Mouse (Mus musculus) embryo, embryonic 10 days (tissue): ENCODE measurements around the gene Wdr48.

ENCODE experiments used
- DNase-seq: peaks from one replicate; pipeline ENCODE4 v3.0.0-alpha.2; 2015; ENCODE audit warnings: low spot score

The Wdr48 gene

GRCm38 (mm10) chr9:119894339-119895009 lies at the start of gene Wdr48:
Wdr48 (plus strand) TSS chr9:119894878.
- peak; percentile 99 for DNase-seq

DNA sequence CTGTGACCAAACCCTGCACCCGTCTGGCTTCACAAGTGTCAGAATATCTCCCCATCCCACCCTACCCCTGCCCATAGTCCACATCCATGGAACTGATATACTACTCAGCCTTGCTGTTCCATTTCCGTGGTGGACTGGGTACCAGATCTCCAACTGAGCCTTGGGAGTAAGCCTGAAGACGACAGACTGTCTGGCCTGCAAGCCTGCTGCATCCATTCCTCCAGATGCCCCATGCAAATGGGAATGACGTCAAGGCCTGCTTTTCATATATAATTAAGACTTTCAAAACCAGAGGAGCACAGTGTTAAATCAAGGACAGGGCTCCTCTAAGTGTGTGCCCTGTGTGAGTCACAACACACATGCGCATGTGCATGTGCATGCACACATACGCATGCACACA lies 47.5 kb upstream of the Wdr48 start:
- DNase-seq = no peak

GRCm38 (mm10) chr9:119848671-119849070 lies 46.0 kb upstream of the Wdr48 start:
- DNase-seq = no peak

GRCm38 (mm10) chr9:119849214-119849613 lies 45.5 kb upstream of the Wdr48 start:
- DNase-seq = no peak

DNA sequence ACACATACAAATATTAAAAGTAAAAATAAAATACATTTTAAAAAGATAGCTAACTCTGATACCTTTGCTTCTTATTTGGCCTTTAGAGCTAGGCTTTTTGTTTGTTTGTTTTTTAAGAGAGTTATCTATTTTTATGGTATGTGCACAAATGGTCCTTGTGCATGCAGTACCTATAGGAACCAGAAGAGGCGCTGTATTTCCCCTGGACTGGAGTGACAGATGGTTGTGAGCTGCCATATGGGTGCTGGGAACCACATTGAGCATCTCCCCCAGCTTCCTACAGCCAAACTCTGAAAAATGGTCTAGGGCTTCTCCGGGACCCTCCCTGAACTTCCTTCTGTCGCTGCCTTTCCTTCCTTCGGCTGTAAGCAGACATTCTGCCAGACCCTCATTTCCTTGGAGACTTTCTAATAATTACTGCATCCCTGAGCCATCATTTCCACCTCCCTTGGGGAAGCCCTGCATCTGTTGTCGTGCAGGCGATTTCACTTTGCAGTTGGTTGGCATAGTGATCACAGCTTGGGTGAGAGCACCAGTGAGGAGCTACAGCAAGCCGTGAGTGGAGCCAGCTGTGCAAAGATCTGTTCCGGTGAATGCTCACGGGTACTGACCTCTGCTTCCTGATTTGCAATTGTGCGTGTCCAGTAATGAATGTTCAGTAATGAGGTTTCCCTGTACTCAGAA lies 42.2 kb upstream of the Wdr48 start:
- no peak for DNase-seq

DNA sequence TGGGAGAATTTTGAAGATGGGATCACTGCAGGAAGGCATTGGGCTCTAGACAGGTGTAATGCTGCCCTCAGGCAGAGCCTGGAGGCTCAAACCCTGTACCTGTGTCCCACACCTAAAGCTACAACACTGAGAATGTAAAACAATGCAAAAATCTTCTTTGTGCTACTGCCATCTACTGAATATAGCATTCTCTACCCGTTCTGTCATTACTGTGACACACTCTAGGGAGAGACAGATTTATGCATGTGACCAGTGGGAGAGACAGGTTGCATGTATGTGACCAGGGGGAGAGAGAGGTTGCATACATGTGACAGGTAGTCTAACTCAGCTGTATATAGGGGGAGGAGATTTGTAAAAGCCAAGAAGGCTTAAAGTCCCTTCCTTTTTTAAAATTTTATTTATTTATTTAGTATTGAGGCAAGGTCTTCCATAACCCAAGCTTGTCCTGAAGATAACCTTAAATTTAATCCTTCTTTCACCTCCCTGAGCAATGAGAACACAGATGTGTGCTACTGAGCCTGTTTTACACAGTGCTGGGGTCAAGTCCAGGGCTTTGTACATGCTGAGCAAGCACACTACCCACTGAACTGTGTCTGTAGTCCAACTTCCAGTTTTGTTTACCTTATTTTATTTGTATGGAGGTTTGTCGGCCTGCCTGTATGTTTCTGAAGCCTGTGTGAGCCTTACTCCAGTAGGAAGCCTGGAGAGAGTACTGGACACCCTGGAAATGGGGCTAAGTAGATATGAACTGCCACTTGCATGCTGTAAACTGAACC lies 41.4 kb upstream of the Wdr48 start:
- DNase-seq = no peak

- DNase-seq = no peak
Observed at GRCm38 (mm10) chr9:119854170-119854569, 40.5 kb upstream of the Wdr48 start.

DNA sequence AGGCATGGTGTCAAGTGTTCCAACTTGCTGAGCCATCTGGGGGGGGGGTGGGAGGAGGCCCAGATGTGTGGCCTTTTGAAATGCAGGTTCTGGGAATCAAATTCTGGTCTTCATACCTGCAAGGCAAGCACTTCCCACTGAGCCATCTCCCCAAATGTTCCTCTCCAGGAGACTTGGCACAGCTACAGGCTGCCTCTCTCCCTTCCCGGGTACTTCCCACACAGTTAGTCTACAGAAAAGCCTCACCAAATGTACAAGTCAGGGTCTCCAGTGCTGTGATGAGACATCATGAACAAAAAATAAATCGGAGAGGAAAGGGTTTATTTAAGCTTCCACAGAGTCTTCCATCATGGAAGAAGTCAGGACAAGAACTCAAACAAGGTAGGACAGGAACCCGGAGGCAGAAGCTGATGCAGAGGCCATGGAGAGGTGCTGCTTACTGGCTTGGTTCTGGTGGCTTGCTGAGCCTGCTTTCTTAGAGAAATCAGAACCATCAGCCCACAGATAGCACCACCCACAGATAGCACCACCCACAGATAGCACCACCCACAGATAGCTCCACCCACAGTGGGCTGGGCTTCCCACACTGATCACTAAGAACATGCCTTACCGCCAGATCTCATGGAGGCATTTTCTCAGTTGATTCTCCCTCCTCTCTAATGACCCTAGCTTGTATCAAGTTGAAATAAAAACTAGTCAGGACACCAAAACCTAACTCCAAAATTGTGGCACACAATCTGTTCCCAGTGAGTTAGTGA lies 7.4 kb upstream of the Wdr48 start:
- DNase-seq = no peak

GRCm38 (mm10) chr9:119888843-119889246 lies 5.8 kb upstream of the Wdr48 start:
- DNase-seq = peak; percentile 51

GRCm38 (mm10) chr9:119889446-119889845 lies 5.2 kb upstream of the Wdr48 start:
- no peak for DNase-seq

DNA sequence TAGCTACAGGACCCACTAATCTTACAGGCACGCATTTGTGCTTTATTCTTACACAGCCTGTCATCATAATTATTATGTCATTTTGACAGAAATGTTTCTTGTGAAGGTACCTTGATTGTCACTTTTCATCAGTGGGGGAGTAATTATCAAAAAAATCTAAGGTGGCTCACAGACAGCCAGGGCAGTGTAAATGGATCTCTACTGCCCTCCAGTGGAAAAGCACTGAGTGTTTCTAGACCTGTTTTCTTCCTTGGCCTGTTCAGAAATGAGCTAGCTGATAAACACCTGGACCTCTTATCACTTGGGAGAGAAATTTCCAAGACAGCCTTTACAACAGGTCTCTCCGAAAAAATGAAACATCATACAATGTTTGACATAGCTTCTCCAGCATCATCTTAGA lies 4.0 kb upstream of the Wdr48 start:
- peak; percentile 44 for DNase-seq

GRCm38 (mm10) chr9:119893881-119894280 lies 797 bp upstream of the Wdr48 start:
- DNase-seq = no peak

DNA sequence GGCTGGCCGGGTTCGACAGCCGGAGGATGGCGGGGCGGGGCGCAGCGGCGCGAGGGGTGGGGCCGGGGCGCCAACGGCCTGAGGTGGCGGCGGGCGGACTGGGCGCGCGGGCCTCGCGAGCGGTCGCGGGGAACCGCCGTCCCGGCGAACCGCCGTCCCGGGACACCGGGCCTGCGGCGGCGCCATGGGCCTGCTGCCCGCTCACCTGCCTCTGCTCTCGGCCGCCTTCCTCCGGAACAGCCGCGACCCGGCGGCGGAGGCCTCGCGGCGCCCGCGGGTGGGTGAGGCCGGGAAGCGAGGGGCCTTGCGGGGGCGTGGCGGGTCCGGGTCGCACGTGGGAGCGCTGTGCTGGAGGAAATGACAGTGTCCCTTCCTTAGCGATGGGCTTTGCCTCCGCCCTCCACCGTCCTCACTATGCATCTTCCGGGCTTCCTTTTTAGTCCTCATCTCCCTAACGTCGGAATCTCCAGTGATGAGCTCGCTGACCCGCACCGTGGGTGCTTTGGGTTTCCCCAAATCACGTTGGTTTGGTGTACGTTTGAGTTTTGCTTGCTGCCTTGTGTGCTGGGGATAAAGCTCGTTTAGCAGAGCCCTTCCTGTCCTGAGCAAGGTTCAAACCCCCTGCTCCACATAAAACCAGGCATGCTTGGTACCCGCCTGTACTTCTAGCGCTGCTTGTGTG lies 503 bp downstream of the Wdr48 start:
- DNase-seq = peak; percentile 17

DNA sequence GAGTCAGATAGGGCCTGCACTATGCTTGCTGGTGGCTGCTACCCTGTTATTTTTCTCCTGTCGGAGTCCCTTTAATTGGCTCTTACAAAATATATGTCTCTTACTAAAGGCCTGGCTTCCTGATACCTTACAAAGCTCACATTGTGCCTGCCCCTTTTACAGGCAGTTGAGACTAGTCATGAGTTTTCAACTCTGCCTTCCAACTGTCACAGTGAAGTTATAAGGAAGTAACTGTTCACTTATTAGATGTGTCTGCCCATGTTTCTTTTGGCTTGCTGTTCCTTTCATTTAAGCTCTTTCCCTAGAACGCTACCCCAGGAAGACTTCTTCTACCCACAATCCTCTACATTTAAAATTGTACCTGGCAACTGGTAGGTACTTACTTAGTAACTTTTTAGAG lies 4.8 kb downstream of the Wdr48 start:
- DNase-seq = no peak

GRCm38 (mm10) chr9:119902410-119903151 lies 7.9 kb downstream of the Wdr48 start:
- DNase-seq = no peak

DNA sequence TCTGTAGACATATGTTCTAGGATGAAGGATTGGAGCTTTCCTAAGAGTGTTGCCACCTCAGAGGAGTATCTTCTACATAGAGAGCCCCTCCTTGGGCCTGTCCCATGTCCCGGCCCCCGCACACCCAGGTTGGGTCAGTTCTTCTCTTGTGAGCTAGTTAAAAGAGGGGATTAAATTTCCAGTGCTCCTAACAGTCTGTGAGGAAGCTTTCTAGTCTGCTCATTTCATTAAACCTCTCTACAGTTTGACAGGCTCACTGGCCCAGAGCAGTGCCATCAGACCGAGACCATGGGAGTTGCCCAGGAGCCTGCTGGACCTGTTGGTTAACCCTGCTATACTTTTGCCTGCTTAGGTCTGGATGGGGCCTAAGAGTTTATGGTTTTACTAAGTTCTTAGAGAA lies 14.0 kb downstream of the Wdr48 start:
- DNase-seq = no peak

GRCm38 (mm10) chr9:119909931-119910330 lies 15.3 kb downstream of the Wdr48 start:
- DNase-seq = no peak

DNA sequence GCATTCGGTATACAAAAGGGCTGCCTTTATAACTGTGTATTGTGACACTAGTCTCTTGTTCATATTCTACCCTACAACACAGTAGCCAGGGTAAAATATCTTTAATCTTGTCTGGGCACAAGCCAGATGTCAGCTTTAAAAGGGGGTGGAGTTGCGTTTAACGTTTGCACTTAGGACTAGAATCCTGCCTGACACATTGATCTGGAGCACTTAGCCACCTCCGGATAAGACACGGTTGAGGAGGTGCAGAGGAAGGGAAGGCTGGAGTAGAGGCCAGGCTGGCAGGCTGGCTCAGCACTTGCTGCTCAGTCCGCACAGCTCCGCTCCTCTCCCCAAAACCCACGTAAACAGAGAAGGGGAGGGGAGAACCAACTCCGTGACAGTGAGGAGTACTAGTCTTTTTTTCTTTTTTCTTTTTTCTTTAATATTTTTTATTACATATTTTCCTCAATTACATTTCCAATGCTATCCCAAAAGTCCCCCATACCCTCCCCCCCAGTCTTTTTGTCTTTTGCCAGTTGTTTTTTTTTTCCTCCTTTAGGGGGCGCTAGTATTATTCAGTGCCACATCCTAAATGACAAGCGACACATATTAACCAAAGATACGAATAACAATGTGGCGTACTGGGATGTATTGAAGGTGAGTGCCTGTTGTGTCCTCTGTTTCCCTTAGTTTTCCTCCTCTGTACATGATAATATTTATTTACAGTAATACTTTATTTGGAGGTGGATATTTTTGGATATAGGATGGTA lies 18.6 kb downstream of the Wdr48 start:
- DNase-seq = no peak

DNA sequence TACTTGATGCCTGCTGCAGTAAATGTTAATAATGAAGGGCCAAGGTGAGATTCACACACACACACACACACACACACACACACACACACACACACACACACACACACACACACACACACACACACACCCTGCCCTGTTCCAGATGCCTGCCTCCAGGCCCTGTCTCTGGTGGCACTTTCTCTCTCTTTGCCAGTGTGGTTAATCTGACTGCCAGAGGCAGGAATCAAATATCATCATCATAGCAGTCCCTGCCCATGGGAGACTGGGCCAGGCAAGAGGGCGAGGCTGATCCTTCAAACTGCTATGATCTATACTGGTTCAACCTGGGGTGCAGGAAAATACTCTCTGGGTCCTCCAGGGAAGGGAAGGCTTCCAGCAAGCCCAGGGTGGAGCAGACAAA lies 25.2 kb downstream of the Wdr48 start:
- DNase-seq = no peak

GRCm38 (mm10) chr9:119923462-119923861 lies 28.8 kb downstream of the Wdr48 start:
- no peak for DNase-seq
